Mouse (Mus musculus) midbrain, embryonic 14.5 days (tissue): ENCODE results near the gene Rab21. TPM values are rescaled to one million over a fixed set of nuclear protein-coding genes. Genes with fewer than 3 reads are reported as not detected.

Source experiments
- ATAC-seq: fragments of 200-750 bp; cut with Nextera tagmentation; 2 replicates; pipeline ENCODE4 v1.8.0; 2017; ENCODE audit warnings: moderate number of reproducible peaks, moderate library complexity; ENCODE audit not compliant: low FRiP score, low TSS enrichment
- DNase-seq: peaks from one replicate; pipeline ENCODE4 v3.0.0-alpha.2; 2015
- H3K27ac ChIP-seq: fragments of 300-500 bp; sonication (generic); replicated peaks from 2 replicates; pipeline ENCODE4 v1.5.1; 2014; ENCODE audit warnings: mild to moderate bottlenecking, low read depth, low read length, moderate library complexity
- H3K27me3 ChIP-seq: fragments of 300-500 bp; sonication (generic); 2 replicates; pipeline ENCODE4 v1.6.1; 2014; ENCODE audit warnings: low read length, control low read depth, mixed read lengths; ENCODE audit not compliant: control insufficient read depth, insufficient read depth
- H3K36me3 ChIP-seq: fragments of 300-500 bp; sonication (generic); 2 replicates; pipeline ENCODE4 v1.6.1; 2014; ENCODE audit warnings: low read length, control low read depth; ENCODE audit not compliant: control insufficient read depth, insufficient read depth
- H3K4me1 ChIP-seq: fragments of 300-500 bp; sonication (generic); 2 replicates; pipeline ENCODE4 v1.6.1; 2014; ENCODE audit warnings: mild to moderate bottlenecking, antibody characterized with exemption, low read length, control low read depth; ENCODE audit not compliant: control insufficient read depth, insufficient read depth
- H3K4me2 ChIP-seq: fragments of 300-500 bp; sonication (generic); 2 replicates; pipeline ENCODE4 v1.6.1; 2014; ENCODE audit warnings: mild to moderate bottlenecking, low read length, moderate library complexity
- H3K4me3 ChIP-seq: fragments of 300-500 bp; sonication (generic); replicated peaks from 2 replicates; pipeline ENCODE4 v1.5.1; 2014; ENCODE audit warnings: low read depth, low read length
- H3K9ac ChIP-seq: fragments of 300-500 bp; sonication (generic); replicated peaks from 2 replicates; pipeline ENCODE4 v1.6.1; 2014; ENCODE audit warnings: mild to moderate bottlenecking, low read length, moderate library complexity
- H3K9me3 ChIP-seq: fragments of 300-500 bp; sonication (generic); 2 replicates; pipeline ENCODE4 v1.6.1; 2016; ENCODE audit warnings: low read length, control low read depth, mixed read lengths; ENCODE audit not compliant: control insufficient read depth
- WGBS: fragments of 180-500 bp; shearing (Covaris S2); extraction: QIAGEN DNeasy Blood & Tissue Kit; methylation state at CpG from one replicate; pipeline ENCODE4 v1.1.7; 2014; 5-methylcytosine and 5-hydroxymethylcytosine counted together
- polyA plus RNA-seq: library from polyadenylated mRNA; unstranded; fragments of >200 nt; fragmentation: Nextera tagmentation; extraction: Ambion mirVana; gene quantifications from 2 replicates; pipeline ENCODE4 v1.2.1, GENCODE M21; 2014

Gene Rab21
- polyA plus RNA-seq = 12.8 and 14.0 TPM in 2 replicates

GRCm38 (mm10) chr10:115315473-115316171, at the start of gene Rab21:
Gene Rab21, minus strand, starts transcription at chr10:115315594.
- Histone ChIP-seq H3K27ac (peak within 1 kb of the TSS; percentile 97), H3K9ac (peak within 1 kb of the TSS; percentile 93), H3K36me3 (no peaks in the 10 kb centered on the region), H3K9me3 (no peaks in the 10 kb centered on the region), H3K27me3 (no peaks in the 10 kb centered on the region), H3K4me1 (peaks cover 25% of the 10 kb centered on the region), H3K4me3 (peak within 1 kb of the TSS; percentile 73), H3K4me2 (peak within 1 kb of the TSS; percentile 61)
- WGBS = under 1% methylated on average over 45 of the region's 48 CpGs
- ATAC-seq (peak; percentile 95), DNase-seq (peak; percentile 96)

GRCm38 (mm10) chr10:115363151-115363550, 47.8 kb upstream of the Rab21 start:
- DNase-seq (no peak), ATAC-seq (no peak)
- 91% methylated on average over 4 of the region's 4 CpGs for WGBS
- peak overlapping the region; percentile 63 for H3K4me2 ChIP-seq
- H3K9me3 ChIP-seq = no peaks in the 10 kb centered on the region
- H3K27me3 ChIP-seq = no peaks in the 10 kb centered on the region
- H3K36me3 ChIP-seq = no peaks in the 10 kb centered on the region
- peaks cover 20% of the 10 kb centered on the region for H3K4me1 ChIP-seq
- H3K4me3 ChIP-seq = peak overlapping the region; percentile 63
- H3K27ac ChIP-seq = peak overlapping the region; percentile 95; the same call in 1 of the 2 replicates
- H3K9ac ChIP-seq = no peak overlapping the region

GRCm38 (mm10) chr10:115362623-115362964, 47.2 kb upstream of the Rab21 start:
- peaks cover 20% of the 10 kb centered on the region for H3K4me1 ChIP-seq
- peak overlapping the region; percentile 63 for H3K4me3 ChIP-seq
- peak overlapping the region; percentile 63 for H3K4me2 ChIP-seq
- H3K27me3 ChIP-seq = no peaks in the 10 kb centered on the region
- DNase-seq = no peak
- no peaks in the 10 kb centered on the region for H3K9me3 ChIP-seq
- peak overlapping the region; percentile 60; the same call in 1 of the 2 replicates for H3K9ac ChIP-seq
- no peaks in the 10 kb centered on the region for H3K36me3 ChIP-seq
- peak overlapping the region; percentile 95 for H3K27ac ChIP-seq
- WGBS = 10% methylated on average over 9 of the region's 9 CpGs
- no peak for ATAC-seq

GRCm38 (mm10) chr10:115361840-115362622, 46.6 kb upstream of the Rab21 start, which contains the start of gene Tmem19:
Gene Tmem19, minus strand, starts transcription at chr10:115362501.
- H3K4me2 ChIP-seq = peak within 1 kb of the TSS; percentile 63
- peak within 1 kb of the TSS; percentile 63 for H3K4me3 ChIP-seq
- no peaks in the 10 kb centered on the region for H3K27me3 ChIP-seq
- DNase-seq (peak; percentile 99), ATAC-seq (peak; percentile 99)
- peak within 1 kb of the TSS; percentile 60 for H3K9ac ChIP-seq
- peaks cover 4% of the 10 kb centered on the region for H3K36me3 ChIP-seq
- whole genome bisulfite sequencing = under 1% methylated on average over 44 of the region's 58 CpGs
- peak within 1 kb of the TSS; percentile 95 for H3K27ac ChIP-seq
- H3K9me3 ChIP-seq = no peaks in the 10 kb centered on the region
- peaks cover 20% of the 10 kb centered on the region for H3K4me1 ChIP-seq

GRCm38 (mm10) chr10:115359066-115359465, 43.7 kb upstream of the Rab21 start:
- DNase-seq (no peak), ATAC-seq (no peak)
- H3K9ac ChIP-seq = no peak overlapping the region
- H3K4me3 ChIP-seq = no peak overlapping the region
- no peak overlapping the region for H3K4me2 ChIP-seq
- H3K4me1 ChIP-seq = peaks cover 20% of the 10 kb centered on the region
- no peaks in the 10 kb centered on the region for H3K9me3 ChIP-seq
- H3K36me3 ChIP-seq = peaks cover 16% of the 10 kb centered on the region
- H3K27ac ChIP-seq = no peak overlapping the region
- WGBS = 90% methylated on average over 7 of the region's 7 CpGs
- no peaks in the 10 kb centered on the region for H3K27me3 ChIP-seq

- no peak overlapping the region for H3K4me2 ChIP-seq
- H3K4me1 ChIP-seq = peaks cover 20% of the 10 kb centered on the region
- H3K27ac ChIP-seq = no peak overlapping the region
- WGBS = 96% methylated on average over 17 of the region's 17 CpGs
- H3K9me3 ChIP-seq = no peaks in the 10 kb centered on the region
- peaks cover 16% of the 10 kb centered on the region for H3K36me3 ChIP-seq
- DNase-seq = no peak
- H3K4me3 ChIP-seq = no peak overlapping the region
- no peak for ATAC-seq
- no peaks in the 10 kb centered on the region for H3K27me3 ChIP-seq
- no peak overlapping the region for H3K9ac ChIP-seq
Observed at GRCm38 (mm10) chr10:115358216-115358919, 43.0 kb upstream of the Rab21 start.

GRCm38 (mm10) chr10:115356106-115356505, 40.7 kb upstream of the Rab21 start:
- no peak overlapping the region for H3K4me2 ChIP-seq
- H3K27me3 ChIP-seq = no peaks in the 10 kb centered on the region
- H3K9me3 ChIP-seq = no peaks in the 10 kb centered on the region
- ATAC-seq = no peak
- H3K9ac ChIP-seq = no peak overlapping the region
- H3K4me3 ChIP-seq = no peak overlapping the region
- no peak overlapping the region for H3K27ac ChIP-seq
- peaks cover 16% of the 10 kb centered on the region for H3K36me3 ChIP-seq
- peaks cover 9% of the 10 kb centered on the region for H3K4me1 ChIP-seq
- WGBS = 94% methylated on average over 5 of the region's 7 CpGs
- no peak for DNase-seq

GRCm38 (mm10) chr10:115355016-115355415, 39.6 kb upstream of the Rab21 start:
- no peaks in the 10 kb centered on the region for H3K4me1 ChIP-seq

More at GRCm38 (mm10) chr10:115355016-115355415, 39.6 kb upstream of the Rab21 start:
- WGBS = 90% methylated on average over 6 of the region's 6 CpGs
- Histone ChIP-seq H3K4me2 (no peak overlapping the region), H3K4me3 (no peak overlapping the region), H3K27me3 (no peaks in the 10 kb centered on the region), H3K27ac (no peak overlapping the region), H3K36me3 (peaks cover 16% of the 10 kb centered on the region), H3K9ac (no peak overlapping the region), H3K9me3 (no peaks in the 10 kb centered on the region)
- no peak for DNase-seq
- ATAC-seq = no peak
